Mouse (Mus musculus) stomach, postnatal 0 days (tissue): ENCODE data around the gene Corin.

ENCODE experiments used
- CTCF ChIP-seq: IDR thresholded peaks from 2 replicates; pipeline ENCODE4 v1.5.1; 2016; ENCODE audit warnings: antibody characterized with exemption, low read depth, mild to moderate bottlenecking, moderate library complexity
- EP300 ChIP-seq: optimal IDR thresholded peaks from 2 replicates; pipeline ENCODE3; 2016; ENCODE audit warnings: antibody characterized with exemption

GRCm38 (mm10) chr5:72446104-72446503 lies 58.2 kb downstream of the Corin start:
- TF ChIP-seq EP300 (no peak), CTCF (no peak)
